Comparison of ENCODE assay signal across 8 mouse cellular contexts in genomic region chr6:103746103-103746502, GRCm38 (mm10).
DNase-seq lines count a peak whose midpoint lies in the region; ATAC-seq lines count a peak whose summit lies in the region.

No protein-coding gene starts in this region.

- 26% methylated on average over 4 of the region's 4 CpGs for WGBS in forebrain, embryonic 11.5 days
- 30% methylated on average over 4 of the region's 4 CpGs for WGBS in forebrain, embryonic 13.5 days
- WGBS in midbrain, embryonic 11.5 days: 27% methylated on average over 4 of the region's 4 CpGs
- 34% methylated on average over 4 of the region's 4 CpGs for WGBS in midbrain, embryonic 16.5 days

- no peak overlapping the region for H3K9ac ChIP-seq in forebrain, embryonic 11.5 days (ENCODE audit: low read length)
- no peak overlapping the region for H3K9ac ChIP-seq in forebrain, embryonic 13.5 days
- H3K9ac ChIP-seq in midbrain, embryonic 11.5 days (ENCODE audit: low read length): no peak overlapping the region
- no peak overlapping the region for H3K9ac ChIP-seq in midbrain, embryonic 16.5 days (ENCODE audit: low read depth, low read length)

- no peak overlapping the region for H3K4me2 ChIP-seq in forebrain, embryonic 11.5 days (ENCODE audit: low read depth, low read length, severe bottlenecking)
- H3K4me2 ChIP-seq in forebrain, embryonic 13.5 days: no peak overlapping the region
- no peak overlapping the region for H3K4me2 ChIP-seq in midbrain, embryonic 11.5 days
- H3K4me2 ChIP-seq in midbrain, embryonic 16.5 days (ENCODE audit: low read length): no peak overlapping the region

- no peaks in the 10 kb centered on the region for H3K36me3 ChIP-seq in forebrain, embryonic 11.5 days (ENCODE audit: control insufficient read depth, insufficient read depth, low read length)
- H3K36me3 ChIP-seq in forebrain, embryonic 13.5 days (ENCODE audit: poor library complexity, severe bottlenecking): no peaks in the 10 kb centered on the region
- no peaks in the 10 kb centered on the region for H3K36me3 ChIP-seq in midbrain, embryonic 11.5 days (ENCODE audit: control insufficient read depth, insufficient read depth, low read length)
- H3K36me3 ChIP-seq in midbrain, embryonic 16.5 days (ENCODE audit: control insufficient read depth, insufficient read depth, low read length): no peaks in the 10 kb centered on the region

- no peaks in the 10 kb centered on the region for H3K27me3 ChIP-seq in forebrain, embryonic 11.5 days (ENCODE audit: control insufficient read depth, insufficient read depth, low read length)
- H3K27me3 ChIP-seq in forebrain, embryonic 13.5 days: no peaks in the 10 kb centered on the region
- H3K27me3 ChIP-seq in midbrain, embryonic 11.5 days (ENCODE audit: control insufficient read depth, insufficient read depth, low read length): no peaks in the 10 kb centered on the region
- no peaks in the 10 kb centered on the region for H3K27me3 ChIP-seq in midbrain, embryonic 16.5 days (ENCODE audit: control insufficient read depth, insufficient read depth, low read depth, low read length)

- no peak for ATAC-seq in forebrain, embryonic 11.5 days (replicated peaks; ENCODE audit: low FRiP score)
- ATAC-seq in forebrain, embryonic 13.5 days: no peak
- ATAC-seq in midbrain, embryonic 11.5 days (ENCODE audit: low FRiP score): peak; percentile 26; the same call in 1 of the 2 replicates
- no peak for ATAC-seq in midbrain, embryonic 16.5 days
- no peak for ATAC-seq in monocyte, adult 5-6 weeks (replicated peaks; ENCODE audit: insufficient number of reproducible peaks, low FRiP score, low TSS enrichment, poor library complexity, severe bottlenecking)

- H3K4me3 ChIP-seq in forebrain, embryonic 11.5 days (ENCODE audit: low read depth, low read length): no peak overlapping the region
- no peak overlapping the region for H3K4me3 ChIP-seq in forebrain, embryonic 13.5 days
- no peak overlapping the region for H3K4me3 ChIP-seq in midbrain, embryonic 11.5 days (ENCODE audit: low read depth, low read length)
- no peak overlapping the region for H3K4me3 ChIP-seq in midbrain, embryonic 16.5 days (ENCODE audit: low read depth, low read length)

- DNase-seq in forebrain, embryonic 11.5 days (ENCODE audit: low spot score): peak; percentile 58
- DNase-seq in midbrain, embryonic 11.5 days (ENCODE audit: low spot score, missing footprints): no peak
- DNase-seq in c-Kit-positive CD71-positive TER-119-negative erythroid progenitor cells, embryonic 14.5 days (ENCODE audit: low read depth): peak; percentile 21
- peak; percentile 16 to 26 for DNase-seq in layer of hippocampus, postnatal 36 days
- DNase-seq in spleen, adult 12 weeks (ENCODE audit: low spot score): no peak

- no peak overlapping the region for H3K27ac ChIP-seq in forebrain, embryonic 11.5 days (ENCODE audit: low read depth, low read length)
- H3K27ac ChIP-seq in forebrain, embryonic 13.5 days: no peak overlapping the region
- no peak overlapping the region for H3K27ac ChIP-seq in midbrain, embryonic 11.5 days (ENCODE audit: low read depth, low read length)
- H3K27ac ChIP-seq in midbrain, embryonic 16.5 days (ENCODE audit: low read length): no peak overlapping the region

- no peaks in the 10 kb centered on the region for H3K4me1 ChIP-seq in forebrain, embryonic 11.5 days (replicated peaks; ENCODE audit: control insufficient read depth, insufficient read depth, low read length)
- no peaks in the 10 kb centered on the region for H3K4me1 ChIP-seq in forebrain, embryonic 13.5 days
- peaks cover 9% of the 10 kb centered on the region for H3K4me1 ChIP-seq in midbrain, embryonic 11.5 days (ENCODE audit: control insufficient read depth, insufficient read depth, low read length)
- 0 out of 2 replicates have a peak, but pooled peaks cover 3% of the 10 kb centered on the region for H3K4me1 ChIP-seq in midbrain, embryonic 16.5 days (ENCODE audit: control insufficient read depth, insufficient read depth, low read length)

- H3K9me3 ChIP-seq in forebrain, embryonic 11.5 days (ENCODE audit: control insufficient read depth, low read length): no peaks in the 10 kb centered on the region
- no peaks in the 10 kb centered on the region for H3K9me3 ChIP-seq in forebrain, embryonic 13.5 days (replicated peaks)
- H3K9me3 ChIP-seq in midbrain, embryonic 11.5 days (ENCODE audit: control insufficient read depth, low read length): no peaks in the 10 kb centered on the region
- no peaks in the 10 kb centered on the region for H3K9me3 ChIP-seq in midbrain, embryonic 16.5 days (replicated peaks; ENCODE audit: control insufficient read depth, low read length, poor library complexity, severe bottlenecking)

Comparison
In these comparisons a context has a peak if more than half of its experiments do, and no peak if none do; other contexts are left out.
1. DNase-seq: peak in forebrain, embryonic 11.5 days (single experiment), c-Kit-positive CD71-positive TER-119-negative erythroid progenitor cells, embryonic 14.5 days (single experiment) and layer of hippocampus, postnatal 36 days (2 of 2); none in midbrain, embryonic 11.5 days (single experiment) and spleen, adult 12 weeks (single experiment).